Mouse (Mus musculus): ENCODE data around the gene Ahrr. TPM values are rescaled to one million over a fixed set of nuclear protein-coding genes. Genes with fewer than 3 reads are reported as not detected.
A peak's percentile ranks its signal among the peaks of the same experiment; 100 is the strongest.

Ahrr gene
- polyA plus RNA-seq, 1 experiment from 2014 or later = 0.57 TPM

DNA sequence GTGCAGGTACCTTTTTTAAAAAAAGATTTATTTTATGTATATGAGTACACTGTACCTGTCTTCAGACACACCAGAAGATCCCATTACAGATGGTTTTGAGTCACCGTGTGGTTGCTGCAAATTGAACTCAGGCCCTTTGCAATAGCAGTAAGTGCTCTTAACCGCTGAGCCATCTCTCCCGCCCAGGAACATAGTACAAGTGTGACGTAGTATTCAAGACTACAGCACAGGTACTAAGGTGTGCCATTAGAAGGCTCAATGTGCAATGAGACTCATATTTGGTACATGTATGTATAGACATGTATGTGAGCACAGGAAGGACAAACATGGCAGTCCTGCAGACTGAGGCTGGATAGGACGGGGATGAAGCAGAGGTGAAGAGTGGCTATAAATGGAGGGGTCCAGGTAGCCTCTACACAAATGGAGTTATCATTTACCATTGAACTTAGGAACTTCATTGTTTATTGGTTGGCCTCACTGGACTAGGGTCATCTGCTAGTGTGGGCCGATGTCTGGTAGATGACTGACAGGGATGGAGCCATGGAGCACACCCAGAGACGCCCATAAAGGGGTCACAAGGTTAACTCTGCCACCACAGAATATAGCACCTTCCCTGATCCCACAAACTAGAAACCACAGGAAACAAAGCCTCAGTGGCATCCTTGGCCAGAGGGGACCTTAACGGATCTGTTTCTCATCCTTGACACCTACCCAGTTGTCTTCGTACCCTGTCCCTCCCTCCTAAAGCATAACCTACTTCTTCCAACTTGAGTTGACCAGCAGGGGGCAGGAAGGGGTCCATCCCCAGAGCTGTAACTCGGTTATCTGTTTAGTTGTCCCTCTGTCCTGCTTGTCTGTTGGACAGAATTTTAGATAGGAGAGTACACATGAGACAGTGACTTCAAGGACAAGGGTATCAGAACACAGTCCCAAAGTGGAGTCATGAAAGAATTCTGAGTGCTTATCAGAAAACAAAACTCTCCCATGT, 10.2 kb upstream of the Ahrr start:
- Histone ChIP-seq H3K36me3 (ENCODE audit: control insufficient read depth, insufficient read depth, low read length) (peaks cover 22% of the 10 kb centered on the region), H3K4me3 (ENCODE audit: low read length) (no peak overlapping the region), H3K9me3 (ENCODE audit: control insufficient read depth, low read length) (no peaks in the 10 kb centered on the region), H3K9ac (ENCODE audit: low read length) (no peak overlapping the region), H3K4me2 (ENCODE audit: low read depth, low read length) (no peak overlapping the region), H3K27me3 (ENCODE audit: control insufficient read depth, insufficient read depth, low read depth, low read length) (no peaks in the 10 kb centered on the region), H3K27ac (ENCODE audit: low read length) (no peak overlapping the region), H3K4me1 (replicated peaks; ENCODE audit: control insufficient read depth, insufficient read depth, low read length) (no peaks in the 10 kb centered on the region)
- 78% methylated on average over 10 of the region's 10 CpGs for WGBS
- no peak for ATAC-seq (ENCODE audit: low read depth)

DNA sequence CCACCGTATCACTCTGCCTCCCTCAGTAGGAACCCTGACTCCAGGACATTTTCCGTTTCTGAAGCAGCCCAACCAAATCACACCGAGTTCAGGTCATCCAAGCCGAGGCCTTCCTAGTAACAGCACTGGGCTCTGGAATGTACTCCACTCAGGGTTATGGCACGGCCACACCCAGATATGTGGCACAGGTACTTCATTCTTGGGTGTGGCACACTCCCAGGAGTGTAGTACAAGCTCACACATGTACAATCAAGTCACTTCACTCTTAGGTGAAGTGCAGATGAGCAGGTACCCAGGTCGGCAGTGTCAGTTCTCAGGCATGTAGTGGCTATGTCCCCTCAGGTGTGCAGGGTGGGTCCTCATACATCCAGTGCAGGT, 9.5 kb upstream of the Ahrr start:
- peak overlapping the region; percentile 43; the same call in 1 of the 2 replicates for H3K27ac ChIP-seq (ENCODE audit: low read length)
- peak; percentile 83 for ATAC-seq (ENCODE audit: low read depth)
- no peak overlapping the region for H3K4me3 ChIP-seq (ENCODE audit: low read length)
- no peaks in the 10 kb centered on the region for H3K9me3 ChIP-seq (ENCODE audit: control insufficient read depth, low read length)
- H3K9ac ChIP-seq (ENCODE audit: low read length) = 0 out of 2 replicates have a peak overlapping the region, but pooled peaks have one; percentile 4
- no peak overlapping the region for H3K4me2 ChIP-seq (ENCODE audit: low read depth, low read length)
- WGBS = 54% methylated on average over 6 of the region's 6 CpGs
- H3K4me1 ChIP-seq (replicated peaks; ENCODE audit: control insufficient read depth, insufficient read depth, low read length) = no peaks in the 10 kb centered on the region
- peaks cover 22% of the 10 kb centered on the region for H3K36me3 ChIP-seq (ENCODE audit: control insufficient read depth, insufficient read depth, low read length)
- H3K27me3 ChIP-seq (ENCODE audit: control insufficient read depth, insufficient read depth, low read depth, low read length) = no peaks in the 10 kb centered on the region

DNA sequence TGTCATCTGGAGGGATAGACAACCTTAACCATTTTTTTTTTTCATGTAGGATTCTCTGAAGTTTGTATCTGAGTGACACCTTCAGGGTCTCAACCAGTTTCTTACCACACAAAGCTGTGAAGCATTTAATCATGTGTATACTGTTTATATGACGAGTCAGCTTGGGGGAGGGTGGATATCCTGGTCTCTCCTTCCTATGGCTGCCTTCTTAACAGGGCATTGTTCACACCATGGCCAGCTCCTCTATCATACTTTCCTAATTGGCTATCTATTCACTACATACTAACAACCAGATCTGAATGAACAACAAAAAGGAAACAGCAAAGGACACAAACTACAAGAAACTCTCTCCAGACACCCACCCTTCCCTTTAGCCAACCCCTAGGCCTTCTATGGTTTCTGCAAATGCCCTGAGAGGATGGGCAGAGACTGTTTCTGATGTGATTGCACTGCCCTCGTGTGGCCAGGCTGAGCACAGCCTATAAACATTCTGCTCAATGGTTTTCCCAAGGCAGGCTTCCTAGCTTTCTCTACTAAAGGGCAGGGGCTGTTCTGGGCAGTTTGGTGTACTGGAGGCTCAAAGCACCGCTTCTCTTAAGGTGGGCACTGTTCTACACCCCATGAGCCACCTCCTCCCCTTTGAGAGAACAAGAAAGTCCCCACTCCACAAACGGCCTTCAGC, 8.9 kb upstream of the Ahrr start:
- peak; percentile 81 for ATAC-seq (ENCODE audit: low read depth)
- no peak overlapping the region for H3K4me3 ChIP-seq (ENCODE audit: low read length)
- peaks cover 22% of the 10 kb centered on the region for H3K36me3 ChIP-seq (ENCODE audit: control insufficient read depth, insufficient read depth, low read length)
- H3K9me3 ChIP-seq (ENCODE audit: control insufficient read depth, low read length) = no peaks in the 10 kb centered on the region
- H3K4me2 ChIP-seq (ENCODE audit: low read depth, low read length) = no peak overlapping the region
- 0 out of 2 replicates have a peak overlapping the region, but pooled peaks have one; percentile 4 for H3K9ac ChIP-seq (ENCODE audit: low read length)
- H3K27me3 ChIP-seq (ENCODE audit: control insufficient read depth, insufficient read depth, low read depth, low read length) = no peaks in the 10 kb centered on the region
- 36% methylated on average over 4 of the region's 4 CpGs for WGBS
- peak overlapping the region; percentile 43; the same call in 1 of the 2 replicates for H3K27ac ChIP-seq (ENCODE audit: low read length)
- H3K4me1 ChIP-seq (replicated peaks; ENCODE audit: control insufficient read depth, insufficient read depth, low read length) = no peaks in the 10 kb centered on the region

DNA sequence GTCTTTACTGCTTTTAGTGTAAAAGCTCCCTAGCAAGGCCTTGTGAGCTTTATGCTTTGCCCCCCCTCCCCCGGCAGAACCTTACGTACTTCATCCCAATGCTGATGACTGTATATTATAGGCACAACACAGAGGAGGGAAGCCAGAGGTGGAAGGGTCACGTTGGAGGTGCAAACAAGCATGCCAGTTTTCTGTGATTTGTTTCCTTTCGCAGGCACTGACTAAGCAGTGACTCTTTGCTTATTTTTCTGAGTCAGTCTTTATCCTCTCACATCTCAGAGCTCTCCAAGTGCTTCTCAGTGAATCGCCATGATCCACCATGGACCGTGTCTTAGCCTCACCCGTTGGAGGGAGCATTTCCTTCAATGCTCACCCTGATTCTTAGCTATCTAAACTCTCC, 4.2 kb upstream of the Ahrr start:
- ATAC-seq (ENCODE audit: low read depth) = no peak
- Histone ChIP-seq H3K4me3 (ENCODE audit: low read length) (no peak overlapping the region), H3K9ac (ENCODE audit: low read length) (no peak overlapping the region), H3K27me3 (ENCODE audit: control insufficient read depth, insufficient read depth, low read depth, low read length) (no peaks in the 10 kb centered on the region; the same call in 1 of the 2 replicates), H3K36me3 (ENCODE audit: control insufficient read depth, insufficient read depth, low read length) (no peaks in the 10 kb centered on the region), H3K27ac (ENCODE audit: low read length) (no peak overlapping the region), H3K9me3 (ENCODE audit: control insufficient read depth, low read length) (no peaks in the 10 kb centered on the region), H3K4me1 (replicated peaks; ENCODE audit: control insufficient read depth, insufficient read depth, low read length) (peaks cover 4% of the 10 kb centered on the region), H3K4me2 (ENCODE audit: low read depth, low read length) (no peak overlapping the region)
- WGBS = 50% methylated on average over 7 of the region's 7 CpGs

DNA sequence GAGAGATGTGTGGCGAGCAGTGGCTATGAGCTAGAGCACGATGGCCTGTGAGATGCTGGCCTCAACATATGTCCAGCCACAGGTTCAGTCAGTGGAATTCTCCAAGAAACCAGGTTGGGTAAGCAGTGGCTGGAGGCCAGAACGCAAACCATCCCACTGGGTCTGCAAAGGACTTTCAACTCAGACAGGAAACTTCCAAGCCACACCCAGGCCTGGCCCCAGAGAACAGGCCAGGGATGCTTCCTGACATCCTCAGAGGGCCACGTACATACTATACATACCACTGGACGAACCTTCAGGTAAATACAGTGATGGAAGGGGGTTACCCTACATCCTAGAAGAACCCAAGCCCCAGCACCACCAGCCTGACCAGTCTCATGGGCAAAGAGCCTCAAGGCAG, 2.5 kb downstream of the Ahrr start:
- Histone ChIP-seq H3K27me3 (ENCODE audit: control insufficient read depth, insufficient read depth, low read depth, low read length) (no peaks in the 10 kb centered on the region; the same call in 1 of the 2 replicates), H3K4me2 (ENCODE audit: low read depth, low read length) (no peak overlapping the region), H3K4me3 (ENCODE audit: low read length) (no peak overlapping the region), H3K4me1 (replicated peaks; ENCODE audit: control insufficient read depth, insufficient read depth, low read length) (peaks cover 4% of the 10 kb centered on the region), H3K36me3 (ENCODE audit: control insufficient read depth, insufficient read depth, low read length) (no peaks in the 10 kb centered on the region), H3K9ac (ENCODE audit: low read length) (no peak overlapping the region), H3K9me3 (ENCODE audit: control insufficient read depth, low read length) (no peaks in the 10 kb centered on the region), H3K27ac (ENCODE audit: low read length) (no peak overlapping the region)
- ATAC-seq (ENCODE audit: low read depth) = no peak
- WGBS = 81% methylated on average over 5 of the region's 5 CpGs

DNA sequence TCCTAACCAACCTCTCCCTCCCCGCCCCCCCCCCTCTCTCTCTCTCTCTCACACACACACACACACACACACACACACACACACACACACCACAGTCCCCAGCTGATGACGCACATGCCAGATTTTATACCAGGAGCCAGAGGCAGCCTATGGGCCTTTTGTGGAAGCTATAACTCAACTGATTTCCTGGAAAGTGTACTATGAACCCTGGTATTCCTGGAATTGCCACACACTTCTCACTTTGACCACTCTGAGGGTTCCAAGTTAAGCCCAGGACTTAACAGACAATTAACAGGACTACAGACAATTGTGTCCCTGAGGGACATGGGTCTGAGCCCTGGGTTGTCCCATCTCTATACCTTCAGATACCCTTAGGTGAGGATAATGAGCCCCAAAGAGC, 9.8 kb downstream of the Ahrr start:
- no peak overlapping the region for H3K4me2 ChIP-seq (ENCODE audit: low read depth, low read length)
- no peak for ATAC-seq (ENCODE audit: low read depth)
- 100% methylated on average over 1 of the region's 2 CpGs for WGBS
- no peaks in the 10 kb centered on the region for H3K4me1 ChIP-seq (replicated peaks; ENCODE audit: control insufficient read depth, insufficient read depth, low read length)
- no peak overlapping the region for H3K4me3 ChIP-seq (ENCODE audit: low read length)
- no peaks in the 10 kb centered on the region for H3K9me3 ChIP-seq (ENCODE audit: control insufficient read depth, low read length)
- no peaks in the 10 kb centered on the region for H3K27me3 ChIP-seq (ENCODE audit: control insufficient read depth, insufficient read depth, low read depth, low read length)
- no peak overlapping the region for H3K9ac ChIP-seq (ENCODE audit: low read length)
- no peak overlapping the region for H3K27ac ChIP-seq (ENCODE audit: low read length)
- H3K36me3 ChIP-seq (ENCODE audit: control insufficient read depth, insufficient read depth, low read length) = no peaks in the 10 kb centered on the region

DNA sequence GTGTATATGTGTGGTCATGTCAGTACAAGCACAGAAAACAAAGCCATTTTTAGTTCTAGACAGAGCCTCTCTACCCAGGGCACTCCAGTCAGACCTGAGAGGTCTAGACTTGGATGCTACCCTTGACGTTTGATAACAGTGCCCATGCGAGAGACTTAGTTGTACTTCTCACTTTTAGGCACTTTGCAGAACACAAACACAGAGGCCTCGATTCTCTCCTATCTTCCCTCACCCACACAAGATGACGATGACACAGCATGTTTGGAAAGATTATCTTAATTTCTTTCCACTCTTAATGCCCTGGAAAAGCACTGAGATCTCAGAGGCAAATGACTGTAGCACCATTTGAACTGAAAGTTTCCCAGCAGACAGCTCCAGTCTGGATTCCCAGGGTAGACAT, 16.4 kb downstream of the Ahrr start:
- H3K4me1 ChIP-seq (replicated peaks; ENCODE audit: control insufficient read depth, insufficient read depth, low read length) = no peaks in the 10 kb centered on the region
- H3K27ac ChIP-seq (ENCODE audit: low read length) = no peak overlapping the region
- WGBS = 52% methylated on average over 4 of the region's 4 CpGs
- H3K4me2 ChIP-seq (ENCODE audit: low read depth, low read length) = no peak overlapping the region
- no peak overlapping the region for H3K9ac ChIP-seq (ENCODE audit: low read length)
- H3K4me3 ChIP-seq (ENCODE audit: low read length) = no peak overlapping the region
- ATAC-seq (ENCODE audit: low read depth) = no peak
- H3K9me3 ChIP-seq (ENCODE audit: control insufficient read depth, low read length) = no peaks in the 10 kb centered on the region
- H3K27me3 ChIP-seq (ENCODE audit: control insufficient read depth, insufficient read depth, low read depth, low read length) = no peaks in the 10 kb centered on the region
- H3K36me3 ChIP-seq (ENCODE audit: control insufficient read depth, insufficient read depth, low read length) = no peaks in the 10 kb centered on the region

DNA sequence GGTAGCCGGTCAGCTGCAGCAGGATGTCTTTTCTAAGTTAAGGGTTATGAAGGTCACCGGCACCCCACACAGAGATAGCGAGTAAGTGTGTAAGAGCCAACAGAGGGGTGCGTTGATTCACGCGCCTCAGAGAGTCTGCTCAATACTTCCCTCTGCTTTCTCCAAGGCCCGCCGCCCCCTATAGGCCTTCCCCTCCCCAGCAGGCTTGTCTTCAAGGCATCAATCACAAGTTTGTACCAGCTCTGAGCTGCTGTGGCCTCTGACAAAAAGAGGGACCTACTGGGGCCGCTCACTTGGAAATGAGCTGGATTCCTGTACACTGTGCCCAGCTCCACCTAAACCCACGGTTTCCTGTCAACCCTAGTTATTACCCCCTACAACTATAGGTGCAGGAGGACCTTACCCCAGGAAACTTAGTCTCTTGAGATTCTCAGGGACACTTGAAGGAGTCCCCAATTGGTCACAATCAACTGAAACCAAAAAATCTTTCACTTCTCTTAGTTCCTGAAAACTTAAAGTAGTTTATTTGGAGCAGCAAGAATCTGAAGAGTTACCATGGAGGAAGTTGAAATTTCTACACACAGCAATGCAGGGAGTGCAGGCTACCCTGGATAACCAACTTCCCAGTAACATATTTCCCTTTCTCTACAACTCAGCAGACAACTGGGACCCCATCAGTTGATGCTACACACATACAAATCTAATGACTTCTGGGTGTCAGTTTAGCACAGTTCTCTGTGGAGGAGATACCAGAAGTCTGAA, 31.7 kb downstream of the Ahrr start:
- Histone ChIP-seq H3K4me3 (ENCODE audit: low read length) (peak overlapping the region; percentile 56), H3K9ac (ENCODE audit: low read length) (peak overlapping the region; percentile 73), H3K36me3 (ENCODE audit: control insufficient read depth, insufficient read depth, low read length) (no peaks in the 10 kb centered on the region), H3K27me3 (ENCODE audit: control insufficient read depth, insufficient read depth, low read depth, low read length) (no peaks in the 10 kb centered on the region), H3K4me1 (replicated peaks; ENCODE audit: control insufficient read depth, insufficient read depth, low read length) (peaks cover 6% of the 10 kb centered on the region; the same call in 1 of the 2 replicates), H3K4me2 (ENCODE audit: low read depth, low read length) (peak overlapping the region; percentile 95), H3K9me3 (ENCODE audit: control insufficient read depth, low read length) (no peaks in the 10 kb centered on the region), H3K27ac (ENCODE audit: low read length) (no peak overlapping the region)
- ATAC-seq (ENCODE audit: low read depth) = peak; percentile 92
- WGBS = 2% methylated on average over 10 of the region's 10 CpGs
